Mouse (Mus musculus) brain, embryonic 14.5 days (tissue): ENCODE results near the gene Arid5b. TPM values are rescaled to one million over a fixed set of nuclear protein-coding genes. Genes with fewer than 3 reads are reported as not detected.
A peak's percentile ranks its signal among the peaks of the same experiment; 100 is the strongest.
"Not testable (repeated sequence)": the region's sequence is repeated elsewhere in the genome, so short reads cannot be mapped to it uniquely, and the experiment has no call there.

Source experiments
- DNase-seq: peaks from one replicate; pipeline ENCODE4 v3.0.0-alpha.2; 2011; ENCODE audit warnings: low read depth
- CTCF ChIP-seq: fragments of 200-500 bp; IDR thresholded peaks from 2 replicates; pipeline ENCODE4 v1.5.1; 2012; ENCODE audit warnings: inconsistent platforms, mild to moderate bottlenecking, moderate library complexity, borderline replicate concordance; ENCODE audit not compliant: insufficient read depth, insufficient read length; ENCODE audit errors: extremely low read depth
- POLR2A ChIP-seq: fragments of 200-500 bp; IDR thresholded peaks from 2 replicates; pipeline ENCODE4 v1.6.1; 2012; ENCODE audit warnings: mild to moderate bottlenecking, inconsistent platforms, borderline replicate concordance; ENCODE audit not compliant: poor library complexity, insufficient read depth, insufficient read length, severe bottlenecking; ENCODE audit errors: extremely low read depth
- polyA plus RNA-seq: library from polyadenylated mRNA; depleted of rRNA; stranded (reverse); fragments of >200 nt; gene quantifications from 2 replicates; pipeline ENCODE4 v1.2.3, GENCODE M21; 2012

The Arid5b gene
- polyA plus RNA-seq, 1 experiment: 11.2 TPM

DNA sequence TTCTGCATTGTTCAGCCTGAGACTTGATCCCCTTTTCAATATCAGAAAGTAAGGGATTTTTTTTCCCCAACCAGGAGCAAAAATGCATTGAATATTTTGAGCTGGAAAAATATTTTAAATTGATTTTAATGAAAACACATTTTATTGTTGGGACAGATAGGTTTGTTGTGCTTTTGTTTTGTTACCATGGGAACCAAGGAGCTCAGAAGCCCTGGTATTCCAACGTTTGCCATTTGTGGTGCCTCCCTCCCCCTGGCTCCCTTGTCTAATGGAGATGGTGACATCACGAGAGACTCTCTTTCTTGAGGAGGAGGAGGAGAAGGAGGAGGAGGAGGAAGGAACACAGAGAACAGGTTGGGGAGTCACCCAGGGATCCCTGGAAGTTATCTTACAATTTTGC is 174.1 kb downstream of the Arid5b start:
- peak; percentile 59 for DNase-seq
- TF ChIP-seq POLR2A (no peak), CTCF (no peak)

DNA sequence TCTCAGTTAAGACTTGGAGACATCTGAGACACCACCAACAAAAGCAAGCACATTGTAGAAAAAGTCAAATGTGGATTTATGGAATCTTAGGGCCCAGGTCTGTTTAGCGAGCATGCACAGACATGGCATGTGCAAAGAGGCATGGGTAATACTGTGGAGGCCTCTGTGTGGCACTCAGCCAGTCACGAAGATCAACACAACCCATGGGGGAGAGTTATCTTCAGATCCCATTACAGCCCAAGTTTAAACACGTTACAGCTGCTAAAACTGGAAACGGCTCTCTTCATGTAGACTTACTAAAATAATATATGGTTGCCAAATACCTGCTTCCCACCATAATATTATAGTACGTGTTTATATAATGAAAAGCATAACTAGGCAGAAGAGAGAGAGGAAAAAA is 174.6 kb downstream of the Arid5b start:
- TF ChIP-seq POLR2A (no peak), CTCF (no peak)
- peak; percentile 34 for DNase-seq

DNA sequence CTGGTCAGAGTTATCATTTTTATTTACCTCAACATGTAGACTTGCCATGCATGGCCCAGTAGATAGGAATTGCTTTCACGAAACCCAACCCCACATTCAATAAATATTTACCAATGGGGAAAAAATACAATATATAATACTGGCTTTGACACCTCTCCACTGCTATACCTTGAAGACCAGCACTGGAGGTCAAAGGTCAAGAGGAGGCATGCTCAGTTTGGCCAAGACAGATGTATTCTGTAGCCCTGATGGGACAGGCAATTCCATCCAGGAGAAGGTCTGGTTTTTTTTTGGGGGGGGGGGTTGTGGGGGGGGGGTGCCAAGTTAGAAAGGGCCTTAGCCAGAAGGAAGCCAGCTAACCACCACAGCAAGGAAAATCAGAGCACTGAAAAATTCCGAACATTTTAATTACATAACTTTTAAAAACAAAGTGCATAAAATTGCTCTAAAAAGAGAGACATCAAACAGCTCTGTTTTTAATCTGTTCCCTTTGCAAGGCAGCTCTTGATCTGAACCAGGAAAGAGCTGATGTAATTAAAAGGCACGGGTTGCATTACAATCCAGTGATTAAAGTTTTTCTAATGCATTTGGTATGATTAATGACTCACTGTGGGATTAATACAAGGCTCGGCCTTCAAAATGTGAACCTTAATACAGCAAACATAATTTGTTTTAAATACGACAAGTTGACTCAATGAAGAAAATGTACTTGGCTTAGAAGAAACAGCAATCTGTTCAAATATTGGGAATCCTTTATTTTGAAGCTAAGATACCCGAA is 175.3 kb downstream of the Arid5b start:
- TF ChIP-seq CTCF: no peak
- no peak for TF ChIP-seq POLR2A
- peak; percentile 31 for DNase-seq

DNA sequence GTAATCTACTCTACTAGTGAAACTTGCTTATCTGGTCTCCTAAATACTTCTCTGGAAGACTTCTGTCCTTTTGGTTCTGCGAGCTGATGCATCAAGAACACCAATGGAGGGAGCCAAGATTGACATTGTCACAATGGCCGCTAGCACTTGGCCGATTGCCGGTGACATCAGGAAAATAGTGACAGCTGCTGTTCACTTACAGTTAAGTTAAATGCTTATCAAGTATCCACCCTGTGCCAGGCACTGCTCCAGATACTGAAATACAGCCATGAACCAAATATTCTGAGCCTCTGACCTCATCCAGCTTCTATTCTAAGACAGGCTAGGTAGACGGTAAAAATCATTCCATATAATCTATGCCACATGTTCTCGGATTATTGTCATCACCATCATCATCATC is 176.0 kb downstream of the Arid5b start:
- DNase-seq: no peak
- no peak for TF ChIP-seq CTCF
- no peak for TF ChIP-seq POLR2A

DNA sequence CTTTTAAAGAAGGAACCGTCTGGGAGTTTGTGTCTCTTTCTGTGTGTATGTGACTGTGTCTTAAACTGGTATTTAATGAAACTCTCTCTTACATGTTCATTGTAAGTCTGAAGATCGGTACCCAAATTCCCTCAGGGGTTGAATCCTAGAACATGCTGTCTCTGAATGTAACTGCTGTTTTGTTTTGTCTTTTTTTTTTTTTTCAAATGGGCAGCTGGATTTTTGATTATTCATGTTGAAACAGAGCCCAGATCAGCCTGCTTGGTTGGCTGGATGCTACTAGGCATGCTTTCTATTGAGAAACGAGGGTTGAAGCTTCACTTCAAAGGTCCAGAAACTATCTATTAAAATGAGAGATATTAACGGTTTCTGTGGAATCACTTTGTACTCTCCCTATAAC is 177.3 kb downstream of the Arid5b start:
- TF ChIP-seq POLR2A (no peak), CTCF (no peak)
- no peak for DNase-seq

DNA sequence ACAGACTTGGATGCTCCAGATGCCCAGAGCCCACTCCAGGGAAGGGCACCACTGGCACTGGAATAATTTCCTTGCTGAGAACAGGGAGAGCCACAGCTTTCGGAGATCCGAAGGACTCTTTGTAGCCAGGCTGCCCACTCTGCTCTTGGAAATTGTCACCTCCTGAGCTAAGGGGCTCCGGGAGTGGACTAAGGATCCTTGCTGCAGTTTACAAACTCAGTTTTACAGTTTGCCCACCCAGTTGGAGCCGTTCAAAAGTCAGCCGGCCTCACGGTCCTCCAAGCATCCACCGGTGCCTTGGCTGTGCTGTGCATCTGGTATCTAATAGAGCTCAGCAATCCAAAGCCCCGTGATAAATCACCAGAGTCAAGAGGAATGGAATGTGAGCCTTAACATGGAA is 178.0 kb downstream of the Arid5b start:
- DNase-seq: no peak
- TF ChIP-seq CTCF (no peak), POLR2A (no peak)

DNA sequence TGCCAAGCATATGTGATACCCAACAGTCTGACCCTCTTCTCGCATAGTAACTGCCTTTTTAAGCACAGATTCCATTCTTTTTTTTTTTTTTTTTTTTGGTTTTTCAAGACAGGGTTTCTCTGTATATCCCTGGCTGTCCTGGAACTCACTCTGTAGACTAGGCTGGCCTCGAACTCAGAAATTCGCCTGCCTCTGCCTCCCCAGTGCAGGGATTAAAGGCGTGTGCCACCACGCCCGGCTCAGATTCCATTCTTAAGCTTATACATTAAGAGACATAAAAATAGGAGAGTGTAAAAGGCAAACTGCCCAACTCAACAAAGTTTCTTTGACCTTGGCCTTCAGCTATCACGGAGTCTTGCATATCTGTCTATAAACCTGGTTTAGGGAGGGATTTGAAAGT is 178.7 kb downstream of the Arid5b start:
- DNase-seq: not testable (repeated sequence)

DNA sequence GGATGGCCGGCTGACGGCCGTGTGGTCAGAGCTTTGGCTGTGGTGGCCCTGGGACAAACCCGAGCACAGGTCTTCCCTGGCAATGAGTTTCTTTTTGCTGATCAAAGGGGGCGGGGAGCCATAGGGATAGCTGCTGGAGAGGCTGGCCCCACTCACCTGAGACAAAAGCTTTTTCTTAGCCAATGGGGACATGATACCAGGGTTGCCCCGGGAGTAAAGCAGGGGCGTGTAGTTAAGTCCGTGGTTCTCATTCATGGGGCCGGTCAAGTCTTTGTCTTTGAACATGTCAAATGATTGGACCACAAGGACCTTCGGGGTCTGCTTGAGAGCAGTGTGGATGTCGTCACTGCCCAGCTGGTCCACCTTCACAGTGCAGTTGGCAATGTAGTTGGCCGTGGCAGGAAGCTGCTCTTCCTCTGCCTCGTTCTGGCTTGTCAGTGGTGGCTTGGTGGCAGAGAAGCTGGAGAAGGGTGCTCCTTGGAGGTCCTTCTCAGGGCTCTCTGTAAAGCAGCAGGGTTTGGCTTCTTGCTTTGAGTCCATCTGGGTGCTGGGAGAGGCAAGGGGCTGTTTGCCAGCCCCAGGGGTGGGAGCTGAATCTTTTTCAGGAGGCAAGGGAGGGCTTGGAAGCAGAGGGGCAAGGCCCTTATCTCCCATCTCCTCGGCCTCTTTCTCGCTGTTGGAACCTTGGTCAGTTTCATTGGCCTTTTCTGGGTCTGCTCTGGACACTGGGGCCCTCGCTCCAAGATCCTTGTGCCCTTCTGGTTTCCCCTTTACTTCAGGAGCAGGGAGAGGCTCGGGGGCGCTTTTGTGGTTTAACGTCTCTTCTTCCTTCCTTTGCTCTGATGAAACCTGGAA is 180.5 kb downstream of the Arid5b start:
- TF ChIP-seq POLR2A: no peak
- no peak for TF ChIP-seq CTCF
- DNase-seq: no peak

DNA sequence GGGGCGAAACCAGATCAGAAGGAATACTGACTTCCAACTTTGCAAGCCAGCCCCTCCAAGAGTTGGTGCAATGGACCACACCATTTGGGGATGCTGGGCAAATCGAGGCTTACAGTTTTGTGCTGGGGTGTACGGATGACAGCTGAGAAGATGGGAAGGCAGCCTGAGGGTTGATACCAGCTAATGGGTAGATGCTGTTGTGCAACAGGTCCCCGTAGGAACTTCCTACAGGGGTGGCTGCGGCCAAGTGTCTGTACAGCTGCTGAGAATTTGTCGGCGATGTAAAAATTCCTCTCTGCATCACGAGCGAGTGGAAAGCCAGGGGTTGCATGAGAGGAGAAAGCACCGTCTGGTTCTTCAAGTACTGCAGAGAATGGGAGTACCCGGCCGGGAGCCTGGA is 182.1 kb downstream of the Arid5b start:
- TF ChIP-seq CTCF (no peak), POLR2A (no peak)
- no peak for DNase-seq

DNA sequence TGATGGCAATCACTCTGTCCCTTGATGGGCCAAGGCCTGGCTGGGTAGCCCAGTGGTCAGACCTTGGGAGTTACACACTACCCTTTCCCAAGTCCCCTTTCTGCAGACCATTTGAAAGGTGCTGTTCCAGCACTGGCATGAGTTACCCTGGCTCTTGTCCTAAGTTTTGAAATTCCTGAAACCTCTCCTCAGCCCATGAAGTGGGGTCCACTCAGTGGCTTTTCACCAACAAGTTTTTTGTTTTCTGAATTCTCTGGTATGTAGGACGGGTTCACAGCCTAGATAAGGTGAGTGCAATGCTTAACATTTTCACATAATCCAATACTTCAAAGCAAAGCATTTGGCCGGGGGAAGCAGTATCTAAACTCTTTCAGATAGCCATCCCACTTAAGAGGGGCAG is 183.4 kb downstream of the Arid5b start:
- DNase-seq: no peak
- TF ChIP-seq POLR2A: no peak
- no peak for TF ChIP-seq CTCF

DNA sequence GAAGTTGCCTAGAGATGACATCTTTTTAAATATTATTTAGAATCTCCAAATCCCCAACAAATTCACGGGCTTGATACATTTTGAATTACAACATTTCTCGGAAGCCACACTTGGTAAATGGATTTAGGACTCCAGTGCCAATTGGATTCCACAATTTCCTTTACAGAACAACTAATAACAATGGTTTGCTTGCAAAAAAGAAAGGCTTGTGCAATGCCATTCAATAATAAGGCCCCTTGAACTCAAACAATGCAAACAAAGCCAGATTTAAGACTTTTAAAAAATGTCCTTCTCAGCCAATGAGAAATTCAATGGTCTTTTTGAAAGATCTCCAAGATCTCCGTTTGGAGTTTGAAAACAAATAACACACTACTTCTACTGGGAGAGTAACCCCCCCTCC is 185.0 kb downstream of the Arid5b start:
- DNase-seq: no peak
- TF ChIP-seq POLR2A: no peak
- TF ChIP-seq CTCF: no peak

DNA sequence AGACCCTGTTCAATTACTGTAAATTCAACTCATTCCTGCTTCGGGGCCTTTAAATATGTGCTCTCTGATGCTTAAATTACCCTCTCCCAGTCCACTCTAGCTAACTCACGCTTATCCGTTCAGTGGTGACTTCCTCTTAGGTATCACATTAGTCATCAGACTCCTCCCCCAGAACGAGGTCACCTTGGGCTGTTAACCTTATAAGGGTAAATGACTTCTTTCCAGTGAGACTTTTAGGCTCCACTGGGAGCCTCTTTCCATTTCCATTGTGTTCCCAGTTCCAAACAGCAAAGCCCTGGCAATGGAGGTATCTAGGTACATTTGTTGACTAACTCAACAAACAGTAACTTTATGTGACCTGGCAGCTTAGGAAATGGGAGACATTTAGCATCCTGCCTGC is 186.7 kb downstream of the Arid5b start:
- no peak for DNase-seq
- TF ChIP-seq POLR2A: no peak
- no peak for TF ChIP-seq CTCF

DNA sequence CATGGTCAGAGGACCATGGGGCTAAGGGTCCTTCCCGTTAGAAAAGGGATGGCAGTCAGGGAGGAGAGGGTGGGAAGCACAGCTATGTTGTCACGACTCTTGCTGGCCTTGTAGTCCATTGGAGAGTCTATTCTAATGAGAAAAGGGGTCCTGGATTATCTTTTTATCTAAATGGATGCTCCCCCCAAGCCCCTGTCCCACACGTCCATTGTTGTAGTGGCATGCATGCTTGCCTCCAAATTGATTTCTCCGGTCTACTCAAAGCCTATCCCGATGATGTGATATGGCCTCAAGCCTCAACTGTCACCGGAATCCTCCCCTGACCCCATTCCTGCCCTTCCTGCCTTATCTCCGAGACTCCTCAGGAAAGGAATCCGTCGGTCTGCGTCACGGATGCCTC is 187.5 kb downstream of the Arid5b start:
- TF ChIP-seq POLR2A (no peak), CTCF (no peak)

More for the DNA sequence above, 187.5 kb downstream of the Arid5b start:
- no peak for DNase-seq
